Mouse (Mus musculus): Measurements from ENCODE around the gene Gaa.

Gaa gene

GRCm38 (mm10) chr11:119304904-119305712 is 37.4 kb downstream of the Gaa start:
- peak; percentile 79 for DNase-seq (ENCODE audit: low read depth)

GRCm38 (mm10) chr11:119306762-119307657 is 39.3 kb downstream of the Gaa start:
- DNase-seq (ENCODE audit: low read depth): no peak

GRCm38 (mm10) chr11:119307658-119307867 is 39.9 kb downstream of the Gaa start, which contains the start of gene Card14:
Card14 (plus strand) TSS chr11:119307768.
- no peak for DNase-seq (ENCODE audit: low read depth)

GRCm38 (mm10) chr11:119307916-119308315 is 40.2 kb downstream of the Gaa start:
- DNase-seq (ENCODE audit: low read depth): no peak

GRCm38 (mm10) chr11:119310621-119311020 is 42.9 kb downstream of the Gaa start:
- DNase-seq (ENCODE audit: low read depth): no peak

GRCm38 (mm10) chr11:119314252-119314936 is 46.7 kb downstream of the Gaa start:
- DNase-seq (ENCODE audit: low read depth): no peak

- DNase-seq (ENCODE audit: low read depth): no peak
Measured at GRCm38 (mm10) chr11:119316720-119317119, 49.0 kb downstream of the Gaa start.

- no peak for DNase-seq (ENCODE audit: low read depth)
Measured at GRCm38 (mm10) chr11:119322521-119322920, 54.8 kb downstream of the Gaa start.

GRCm38 (mm10) chr11:119325068-119325467 is 57.4 kb downstream of the Gaa start:
- peak; percentile 25 for DNase-seq (ENCODE audit: low read depth)

GRCm38 (mm10) chr11:119330592-119330991 is 62.9 kb downstream of the Gaa start:
- DNase-seq (ENCODE audit: low read depth): no peak

- DNase-seq (ENCODE audit: low read depth): no peak
Measured at GRCm38 (mm10) chr11:119331970-119332369, 64.3 kb downstream of the Gaa start.

Data from 416B (cell line).